Mouse (Mus musculus) limb, embryonic 13.5 days (tissue): ENCODE results near the gene Sart1. TPM values are rescaled to one million over a fixed set of nuclear protein-coding genes. Genes with fewer than 3 reads are reported as not detected.
"Not testable (repeated sequence)": the region's sequence is repeated elsewhere in the genome, so short reads cannot be mapped to it uniquely, and the experiment has no call there.

Experiments
- ATAC-seq: fragments of 200-750 bp; cut with Nextera tagmentation; 2 replicates; pipeline ENCODE4 v1.8.0; 2017; ENCODE audit warnings: low read depth, moderate number of reproducible peaks, moderate TSS enrichment; ENCODE audit not compliant: low FRiP score
- H3K27ac ChIP-seq: fragments of 300-500 bp; sonication (generic); 2 replicates; pipeline ENCODE4 v1.5.1; 2015; ENCODE audit warnings: inconsistent platforms, mild to moderate bottlenecking, moderate library complexity
- H3K27me3 ChIP-seq: fragments of 300-500 bp; sonication (generic); 2 replicates; pipeline ENCODE4 v1.6.1; 2015; ENCODE audit warnings: mild to moderate bottlenecking, inconsistent platforms
- H3K36me3 ChIP-seq: fragments of 300-500 bp; sonication (generic); 2 replicates; pipeline ENCODE4 v1.6.1; 2015; ENCODE audit warnings: inconsistent platforms, mild to moderate bottlenecking, moderate library complexity
- H3K4me1 ChIP-seq: fragments of 300-500 bp; sonication (generic); 2 replicates; pipeline ENCODE4 v1.6.1; 2015; ENCODE audit warnings: inconsistent platforms
- H3K4me2 ChIP-seq: fragments of 300-500 bp; sonication (generic); replicated peaks from 2 replicates; pipeline ENCODE4 v1.6.1; 2015; ENCODE audit warnings: inconsistent platforms, mild to moderate bottlenecking, moderate library complexity
- H3K4me3 ChIP-seq: fragments of 300-500 bp; sonication (generic); 2 replicates; pipeline ENCODE4 v1.5.1; 2015; ENCODE audit warnings: moderate library complexity, mild to moderate bottlenecking, inconsistent platforms
- H3K9ac ChIP-seq: fragments of 300-500 bp; sonication (generic); 2 replicates; pipeline ENCODE4 v1.6.1; 2015; ENCODE audit warnings: mild to moderate bottlenecking, inconsistent platforms
- H3K9me3 ChIP-seq: fragments of 300-500 bp; sonication (generic); 2 replicates; pipeline ENCODE4 v1.6.1; 2016; ENCODE audit warnings: inconsistent platforms
- WGBS: fragments of 180-500 bp; shearing (Covaris S2); methylation state at CpG from one replicate; pipeline ENCODE4 v1.1.7; 2015; 5-methylcytosine and 5-hydroxymethylcytosine counted together
- polyA plus RNA-seq: library from polyadenylated mRNA; unstranded; fragments of >200 nt; fragmentation: Nextera tagmentation; extraction: Ambion mirVana; gene quantifications from 2 replicates; pipeline ENCODE4 v1.2.1, GENCODE M21; 2015

Sart1 gene
- polyA plus RNA-seq, 1 experiment from 2014 or later, result 84.8 TPM

GRCm38 (mm10) chr19:5411961-5412360 is 23.5 kb upstream of the Sart1 start:
- H3K36me3 ChIP-seq, result peaks cover 4% of the 10 kb centered on the region
- ATAC-seq, result no peak
- H3K4me1 ChIP-seq, result peaks cover 22% of the 10 kb centered on the region
- no peaks in the 10 kb centered on the region for H3K27me3 ChIP-seq
- 0 out of 2 replicates have a peak overlapping the region, but pooled peaks have one; percentile 14 for H3K9ac ChIP-seq
- no peaks in the 10 kb centered on the region for H3K9me3 ChIP-seq
- H3K4me2 ChIP-seq, result no peak overlapping the region
- no peak overlapping the region for H3K27ac ChIP-seq
- no peak overlapping the region for H3K4me3 ChIP-seq
- WGBS, result 56% methylated on average over 5 of the region's 5 CpGs

- H3K4me2 ChIP-seq, result no peak overlapping the region
- no peaks in the 10 kb centered on the region for H3K9me3 ChIP-seq
- no peak for ATAC-seq
These were observed 22.1 kb upstream of the Sart1 start for GRCm38 (mm10) chr19:5410641-5411040.

DNA sequence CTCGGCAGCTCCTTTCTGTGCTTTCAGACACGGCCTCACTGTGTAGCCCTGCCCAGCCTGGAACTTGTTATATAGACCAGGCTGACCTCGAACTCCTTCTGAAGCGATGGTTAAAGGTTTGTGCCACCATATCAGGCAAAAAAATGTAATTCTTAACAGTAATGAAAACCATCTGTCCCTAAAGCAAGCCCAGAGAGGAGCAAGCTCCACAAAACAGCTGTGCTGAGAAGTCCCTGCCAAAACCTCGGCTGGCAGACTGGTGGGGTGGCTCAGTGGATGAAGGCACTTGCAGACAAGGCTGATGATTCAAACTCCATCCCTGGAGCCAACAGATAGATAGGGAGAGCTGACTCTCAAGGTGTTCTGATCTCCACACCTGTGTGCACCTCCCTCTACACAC is 20.6 kb upstream of the Sart1 start:
- Histone ChIP-seq H3K4me1 (peaks cover 26% of the 10 kb centered on the region), H3K4me2 (no peak overlapping the region), H3K9me3 (no peaks in the 10 kb centered on the region), H3K36me3 (peaks cover 4% of the 10 kb centered on the region; the same call in 1 of the 2 replicates), H3K27me3 (no peaks in the 10 kb centered on the region), H3K9ac (no peak overlapping the region), H3K27ac (no peak overlapping the region), H3K4me3 (no peak overlapping the region)
- no peak for ATAC-seq
- 40% methylated on average over 5 of the region's 5 CpGs for WGBS

More at GRCm38 (mm10) chr19:5410641-5411040, 22.1 kb upstream of the Sart1 start:
- Histone ChIP-seq H3K27me3 (no peaks in the 10 kb centered on the region), H3K36me3 (peaks cover 4% of the 10 kb centered on the region; the same call in 1 of the 2 replicates), H3K4me1 (peaks cover 26% of the 10 kb centered on the region), H3K9ac (no peak overlapping the region), H3K27ac (no peak overlapping the region), H3K4me3 (no peak overlapping the region)
- WGBS, result 83% methylated on average over 5 of the region's 5 CpGs

- Histone ChIP-seq H3K4me3 (peak overlapping the region; percentile 54), H3K4me1 (peaks cover 26% of the 10 kb centered on the region), H3K27ac (no peak overlapping the region), H3K27me3 (no peaks in the 10 kb centered on the region), H3K9me3 (no peaks in the 10 kb centered on the region), H3K4me2 (peak overlapping the region; percentile 68), H3K36me3 (peaks cover 4% of the 10 kb centered on the region; the same call in 1 of the 2 replicates), H3K9ac (peak overlapping the region; percentile 67; the same call in 1 of the 2 replicates)
- WGBS, result 92% methylated on average over 13 of the region's 13 CpGs
- ATAC-seq, result no peak
These were observed 19.8 kb upstream of the Sart1 start for GRCm38 (mm10) chr19:5408057-5409001.

- H3K9me3 ChIP-seq, result no peaks in the 10 kb centered on the region
- H3K36me3 ChIP-seq, result peaks cover 4% of the 10 kb centered on the region; the same call in 1 of the 2 replicates
- H3K4me1 ChIP-seq, result peaks cover 26% of the 10 kb centered on the region
- H3K27ac ChIP-seq, result peak overlapping the region; percentile 85
- peak; percentile 55; the same call in 1 of the 2 replicates for ATAC-seq
- H3K4me3 ChIP-seq, result peak overlapping the region; percentile 54
- no peaks in the 10 kb centered on the region for H3K27me3 ChIP-seq
- WGBS, result 19% methylated on average over 7 of the region's 7 CpGs
- peak overlapping the region; percentile 67 for H3K9ac ChIP-seq
- peak overlapping the region; percentile 68 for H3K4me2 ChIP-seq
These were observed 18.6 kb upstream of the Sart1 start for GRCm38 (mm10) chr19:5407133-5407532.

- not testable (repeated sequence) for H3K9me3 ChIP-seq, H3K27me3 ChIP-seq, H3K36me3 ChIP-seq
- H3K4me3 ChIP-seq, result peak overlapping the region; percentile 54
- H3K4me1 ChIP-seq, result peaks cover 22% of the 10 kb centered on the region
- ATAC-seq, result peak; percentile 81
- peak overlapping the region; percentile 85 for H3K27ac ChIP-seq
- WGBS, result 11% methylated on average over 25 of the region's 25 CpGs
- H3K4me2 ChIP-seq, result peak overlapping the region; percentile 68
- peak overlapping the region; percentile 67 for H3K9ac ChIP-seq
These were observed 18.1 kb upstream of the Sart1 start for GRCm38 (mm10) chr19:5406531-5407126.

DNA sequence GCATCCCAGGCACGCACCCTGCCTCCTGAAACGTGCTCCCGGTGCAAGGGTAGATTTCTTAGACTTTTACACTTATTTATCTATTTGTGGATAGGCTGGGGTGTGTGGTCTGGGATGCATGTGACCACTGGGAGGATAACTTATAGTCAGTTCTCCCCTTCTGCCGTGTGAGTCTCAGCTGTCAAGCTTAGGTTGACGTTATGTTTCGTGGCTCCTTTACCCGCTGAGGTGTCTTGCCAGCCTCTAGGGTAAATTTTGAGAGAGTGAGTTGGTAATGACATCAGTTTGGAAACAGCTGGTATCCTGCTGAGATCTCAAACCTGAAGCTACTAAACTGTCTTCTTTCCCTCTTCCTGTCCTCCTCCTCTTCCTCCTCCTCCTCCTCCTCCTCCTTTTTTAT is 17.4 kb upstream of the Sart1 start:
- ATAC-seq, result no peak
- peaks cover 4% of the 10 kb centered on the region; the same call in 1 of the 2 replicates for H3K36me3 ChIP-seq
- no peaks in the 10 kb centered on the region for H3K27me3 ChIP-seq
- H3K9ac ChIP-seq, result peak overlapping the region; percentile 67
- H3K4me1 ChIP-seq, result peaks cover 22% of the 10 kb centered on the region
- no peaks in the 10 kb centered on the region for H3K9me3 ChIP-seq
- H3K4me3 ChIP-seq, result peak overlapping the region; percentile 42
- 20% methylated on average over 7 of the region's 7 CpGs for WGBS
- peak overlapping the region; percentile 52; the same call in 1 of the 2 replicates for H3K27ac ChIP-seq
- peak overlapping the region; percentile 65 for H3K4me2 ChIP-seq

- Histone ChIP-seq H3K4me2 (no peak within 1 kb of the TSS), H3K9me3 (no peaks in the 10 kb centered on the region), H3K4me1 (peaks cover 4% of the 10 kb centered on the region; the same call in 1 of the 2 replicates), H3K4me3 (no peak within 1 kb of the TSS), H3K27ac (no peak within 1 kb of the TSS), H3K9ac (no peak within 1 kb of the TSS), H3K36me3 (no peaks in the 10 kb centered on the region), H3K27me3 (no peaks in the 10 kb centered on the region)
- WGBS, result 75% methylated on average over 8 of the region's 8 CpGs
- ATAC-seq, result no peak
These were observed 13.8 kb upstream of the Sart1 start, which contains the start of gene Tsga10ip for GRCm38 (mm10) chr19:5402293-5402692. Gene Tsga10ip (minus strand): TSS chr19:5402526.

GRCm38 (mm10) chr19:5401073-5401472 is 12.6 kb upstream of the Sart1 start:
- H3K4me1 ChIP-seq, ATAC-seq, H3K4me2 ChIP-seq, H3K4me3 ChIP-seq, H3K36me3 ChIP-seq, H3K27me3 ChIP-seq, H3K9me3 ChIP-seq, H3K27ac ChIP-seq: not testable (repeated sequence)
- H3K9ac ChIP-seq, result 0 out of 2 replicates have a peak overlapping the region, but pooled peaks have one; percentile 25
- 74% methylated on average over 4 of the region's 4 CpGs for WGBS

- peaks cover 11% of the 10 kb centered on the region for H3K4me1 ChIP-seq
- H3K27ac ChIP-seq, result no peak overlapping the region
- ATAC-seq, result no peak
- no peak overlapping the region for H3K4me3 ChIP-seq
- no peak overlapping the region for H3K9ac ChIP-seq
- no peaks in the 10 kb centered on the region for H3K9me3 ChIP-seq
- H3K36me3 ChIP-seq, result no peaks in the 10 kb centered on the region
- 69% methylated on average over 4 of the region's 4 CpGs for WGBS
- no peak overlapping the region for H3K4me2 ChIP-seq
- peaks cover 7% of the 10 kb centered on the region; the same call in 1 of the 2 replicates for H3K27me3 ChIP-seq
These were observed 6.9 kb upstream of the Sart1 start for GRCm38 (mm10) chr19:5395371-5395770.

DNA sequence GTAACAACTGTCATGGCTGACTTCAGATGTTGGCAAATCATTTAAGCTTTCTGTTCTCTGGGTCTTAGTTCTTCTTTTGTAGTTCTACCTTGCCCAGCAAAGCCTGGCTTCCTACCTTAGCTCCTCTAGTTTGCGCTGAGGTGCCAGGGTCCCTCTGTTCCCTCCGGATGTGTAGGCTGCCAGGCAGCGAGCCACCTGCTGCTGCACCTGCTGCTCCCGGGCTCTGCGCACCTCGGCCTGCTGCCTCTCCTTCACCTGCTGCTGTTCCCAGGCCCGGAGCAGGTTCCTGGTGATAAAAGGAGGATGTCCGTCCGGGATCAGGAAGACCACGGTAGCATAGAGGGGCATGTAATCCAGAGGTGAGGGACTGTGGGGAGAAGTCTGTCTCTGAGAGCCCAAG is 5.7 kb upstream of the Sart1 start:
- Histone ChIP-seq H3K27me3 (peaks cover 7% of the 10 kb centered on the region; the same call in 1 of the 2 replicates), H3K4me1 (peaks cover 23% of the 10 kb centered on the region), H3K4me2 (no peak overlapping the region), H3K9me3 (no peaks in the 10 kb centered on the region), H3K9ac (peak overlapping the region; percentile 25; the same call in 1 of the 2 replicates), H3K4me3 (no peak overlapping the region), H3K36me3 (no peaks in the 10 kb centered on the region), H3K27ac (no peak overlapping the region)
- no peak for ATAC-seq
- WGBS, result 34% methylated on average over 10 of the region's 10 CpGs

- no peak for ATAC-seq
- no peak overlapping the region for H3K27ac ChIP-seq
- peaks cover 23% of the 10 kb centered on the region for H3K4me1 ChIP-seq
- H3K36me3 ChIP-seq, result no peaks in the 10 kb centered on the region
- WGBS, result 55% methylated on average over 4 of the region's 4 CpGs
- no peaks in the 10 kb centered on the region for H3K9me3 ChIP-seq
- 0 out of 2 replicates have a peak overlapping the region, but pooled peaks have one; percentile 45 for H3K9ac ChIP-seq
- H3K4me3 ChIP-seq, result no peak overlapping the region
- no peak overlapping the region for H3K4me2 ChIP-seq
- H3K27me3 ChIP-seq, result peaks cover 7% of the 10 kb centered on the region; the same call in 1 of the 2 replicates
These were observed 4.4 kb upstream of the Sart1 start for GRCm38 (mm10) chr19:5392892-5393291.
